Mouse (Mus musculus) CH12.LX (cell line): ENCODE results near the gene Tkt. TPM values are rescaled to one million over a fixed set of nuclear protein-coding genes. Genes with fewer than 3 reads are reported as not detected.

Experiments
- DNase-seq: peaks from one replicate; pipeline ENCODE4 v3.0.0-alpha.2; 2013; ENCODE audit errors: extremely low read depth
- H3K27ac ChIP-seq: 2 replicates; pipeline ENCODE4 v1.5.1; 2012; ENCODE audit warnings: low read depth, mild to moderate bottlenecking, control low read depth, moderate library complexity; ENCODE audit not compliant: insufficient read depth
- H3K27me3 ChIP-seq: replicated peaks from 2 replicates; pipeline ENCODE3; 2012; ENCODE audit warnings: inconsistent platforms
- H3K36me3 ChIP-seq, 2 experiments: replicated peaks in 1 of 2; 2 replicates each; pipeline versions ENCODE3 to v1.6.1; 2012; ENCODE audit warnings: inconsistent platforms in 1 of 2, low read length in 1 of 2, mild to moderate bottlenecking in 1 of 2, mixed read lengths in 1 of 2, moderate library complexity in 1 of 2; ENCODE audit not compliant: control insufficient read depth in 1 of 2, insufficient read depth in 1 of 2
- H3K4me1 ChIP-seq, 2 experiments: 2 replicates each; pipeline ENCODE4 v1.6.1; 2012; ENCODE audit warnings: inconsistent platforms in 1 of 2, moderate library complexity in 1 of 2; ENCODE audit not compliant: insufficient read depth in 2 of 2, control insufficient read depth in 1 of 2
- H3K4me2 ChIP-seq: 2 replicates; pipeline ENCODE4 v1.6.1; 2012; ENCODE audit warnings: low read depth, mild to moderate bottlenecking, control low read depth; ENCODE audit not compliant: poor library complexity, insufficient read depth, severe bottlenecking
- H3K4me3 ChIP-seq, 3 experiments: fragments of 150-350 bp in 1 of 3; sonication (generic) in 1 of 3; replicated peaks in 1 of 3; 2 replicates each; pipeline versions ENCODE3 to v1.5.1; 2011 to 2012; ENCODE audit warnings: low read depth in 2 of 3, low read length in 2 of 3, mild to moderate bottlenecking in 2 of 3, moderate library complexity in 2 of 3, control low read depth in 1 of 3, improper control_type of control experiment in 1 of 3, inconsistent platforms in 1 of 3, mixed read lengths in 1 of 3; ENCODE audit not compliant: poor library complexity in 1 of 3
- H3K79me2 ChIP-seq: replicated peaks from 2 replicates; pipeline ENCODE4 v1.6.1; 2012; ENCODE audit warnings: mild to moderate bottlenecking, moderate library complexity; ENCODE audit not compliant: control insufficient read depth, poor library complexity, insufficient read depth, severe bottlenecking; ENCODE audit errors: extremely low read depth
- H3K9ac ChIP-seq: 2 replicates; pipeline ENCODE4 v1.6.1; 2012; ENCODE audit warnings: low read depth, mild to moderate bottlenecking, control low read depth, moderate library complexity; ENCODE audit not compliant: insufficient read depth
- H3K9me3 ChIP-seq: replicated peaks from 2 replicates; pipeline ENCODE3; 2012; ENCODE audit warnings: low read length, inconsistent platforms, mixed read lengths
- BHLHE40 ChIP-seq: IDR thresholded peaks from 2 replicates; pipeline ENCODE4 v1.6.1; 2011; ENCODE audit warnings: mild to moderate bottlenecking, low read depth, low read length, improper control_type of control experiment
- GABPA ChIP-seq: IDR thresholded peaks from 2 replicates; pipeline ENCODE4 v1.6.1; 2012; ENCODE audit warnings: low read depth, low read length, improper control_type of control experiment, inconsistent platforms; ENCODE audit not compliant: insufficient replicate concordance
- IRF4 ChIP-seq: IDR thresholded peaks from 2 replicates; pipeline ENCODE4 v1.6.1; 2014; ENCODE audit warnings: low read depth, mild to moderate bottlenecking, inconsistent platforms, low read length, improper control_type of control experiment
- KAT2A ChIP-seq: IDR thresholded peaks from 2 replicates; pipeline ENCODE4 v1.6.1; 2012; ENCODE audit warnings: low read length, improper control_type of control experiment, inconsistent platforms; ENCODE audit not compliant: insufficient replicate concordance
- MYC ChIP-seq: IDR thresholded peaks from 2 replicates; pipeline ENCODE4 v1.6.1; 2011; ENCODE audit warnings: low read depth, mild to moderate bottlenecking, improper control_type of control experiment, low read length
- POLR2A ChIP-seq: IDR thresholded peaks from 2 replicates; pipeline ENCODE4 v1.6.1; 2011; ENCODE audit warnings: low read depth, mild to moderate bottlenecking, improper control_type of control experiment, low read length
- TBP ChIP-seq: conservative IDR thresholded peaks from 2 replicates; pipeline ENCODE4 v1.6.1; 2011; ENCODE audit warnings: low read depth, low read length, improper control_type of control experiment
- ZKSCAN1 ChIP-seq: IDR thresholded peaks from 2 replicates; pipeline ENCODE4 v1.6.1; 2012; ENCODE audit warnings: low read depth, inconsistent platforms, low read length, improper control_type of control experiment, borderline replicate concordance
- ZNF384 ChIP-seq: IDR thresholded peaks from 2 replicates; pipeline ENCODE4 v1.6.1; 2012; ENCODE audit warnings: low read depth, low read length, improper control_type of control experiment, inconsistent platforms
- dilution Hi-C: fragments of 300-500 bp; cut with MboI; formaldehyde crosslinking; loops from 2 replicates; pipeline ENCODE4 v1.14.3; 2020; ENCODE audit warnings: low sequenced_read_pairs; ENCODE audit not compliant: extremely low pct_unique_long_range_greater_than_20kb, extremely low pct_ligation_motif_present
- in situ Hi-C: fragments of 300-500 bp; cut with MboI; formaldehyde crosslinking; loops from 3 replicates; pipeline ENCODE4 v1.14.3; 2019; ENCODE audit warnings: low sequenced_read_pairs, low pct_ligation_motif_present, low pct_unique_long_range_greater_than_20kb, mixed read lengths
- polyA plus RNA-seq: library from polyadenylated mRNA; unstranded; fragments of >175 nt; gene quantifications from 2 replicates; pipeline ENCODE4 v1.2.1, GENCODE M21; 2012; ENCODE audit warnings: low read depth; ENCODE audit not compliant: insufficient read length
- total RNA-seq, 2 experiments: library from RNA; depleted of rRNA; stranded (reverse); fragments of 300-350 nt in 1 of 2; fragments of >200 nt in 1 of 2; gene quantifications; 2 replicates each; pipeline ENCODE4 v1.2.3; 2012 to 2014

Gene Tkt
- total and polyA plus RNA-seq, 3 experiments: 450 to 837 (median 456) TPM

GRCm38 (mm10) chr14:30594092-30594695, 46.0 kb downstream of the Tkt start:
- Histone ChIP-seq H3K4me2 (no peak overlapping the region), H3K36me3 (peaks cover 28 to 55% of the 10 kb centered on the region in 2 experiments), H3K9me3 (no peaks in the 10 kb centered on the region)
- DNase-seq: peak; percentile 32
- TF ChIP-seq BHLHE40: no peak
- TF ChIP-seq POLR2A: 0 out of 2 replicates have a peak, but pooled peaks have one; percentile 3
- TF ChIP-seq, all 38 proteins: peak for 1
- in situ Hi-C loops (no loop called here), dilution Hi-C loops (no loop called here)
- Histone ChIP-seq H3K4me1 (peaks cover 34 to 80% of the 10 kb centered on the region in 2 experiments), H3K27ac (peak overlapping the region; percentile 77), H3K27me3 (no peaks in the 10 kb centered on the region), H3K9ac (no peak overlapping the region), H3K79me2 (no peaks in the 10 kb centered on the region), H3K4me3 (no peak overlapping the region)

- Histone ChIP-seq H3K4me1 (peaks cover 34 to 81% of the 10 kb centered on the region in 2 experiments), H3K4me3 (no peak overlapping the region), H3K36me3 (peaks cover 41 to 70% of the 10 kb centered on the region in 2 experiments), H3K9ac (no peak overlapping the region), H3K9me3 (no peaks in the 10 kb centered on the region), H3K27ac (peak overlapping the region; percentile 53), H3K4me2 (no peak overlapping the region), H3K79me2 (no peaks in the 10 kb centered on the region)
- in situ Hi-C loops: no loop called here
- DNase-seq: no peak
- dilution Hi-C loops: no loop called here
- TF ChIP-seq TBP (no peak), IRF4 (no peak), GABPA (no peak), ZKSCAN1 (no peak), MYC (no peak)
- TF ChIP-seq, all 38 proteins: peak for 0
- no peaks in the 10 kb centered on the region for H3K27me3 ChIP-seq
Measured at GRCm38 (mm10) chr14:30595576-30596313, 47.6 kb downstream of the Tkt start.

- Histone ChIP-seq H3K4me3 (no peak overlapping the region), H3K36me3 (peaks cover 48 to 77% of the 10 kb centered on the region in 2 experiments), H3K9ac (no peak overlapping the region), H3K4me1 (peaks cover 34 to 84% of the 10 kb centered on the region in 2 experiments), H3K27ac (no peak overlapping the region), H3K27me3 (no peaks in the 10 kb centered on the region), H3K9me3 (no peaks in the 10 kb centered on the region), H3K4me2 (no peak overlapping the region), H3K79me2 (no peaks in the 10 kb centered on the region)
- peak; percentile 44 for DNase-seq
- in situ Hi-C loops: no loop called here
- TF ChIP-seq ZNF384 (peak; percentile 70), KAT2A (no peak)
- dilution Hi-C loops: no loop called here
Measured at GRCm38 (mm10) chr14:30596407-30596806, 48.2 kb downstream of the Tkt start.
